Mouse (Mus musculus): ENCODE measurements around the gene Uchl3.

Uchl3 gene

GRCm38 (mm10) chr14:101653581-101654525 is at the start of gene Uchl3:
Uchl3 (plus strand) TSS chr14:101653967.
- DNase-seq, result peak; percentile 99

- peak; percentile 70 for DNase-seq
Measured at GRCm38 (mm10) chr14:101605843-101606242, 47.9 kb upstream of the Uchl3 start.

- peak; percentile 95 for DNase-seq
Measured at GRCm38 (mm10) chr14:101607631-101608518, 45.9 kb upstream of the Uchl3 start.

- DNase-seq, result peak; percentile 99
Measured at GRCm38 (mm10) chr14:101608519-101609368, 45.0 kb upstream of the Uchl3 start, which contains the start of gene Tbc1d4. Tbc1d4 (minus strand) TSS chr14:101609191.

GRCm38 (mm10) chr14:101610701-101611100 is 43.1 kb upstream of the Uchl3 start:
- peak; percentile 92 for DNase-seq

- DNase-seq, result no peak
Measured at GRCm38 (mm10) chr14:101613206-101613605, 40.6 kb upstream of the Uchl3 start.

DNA sequence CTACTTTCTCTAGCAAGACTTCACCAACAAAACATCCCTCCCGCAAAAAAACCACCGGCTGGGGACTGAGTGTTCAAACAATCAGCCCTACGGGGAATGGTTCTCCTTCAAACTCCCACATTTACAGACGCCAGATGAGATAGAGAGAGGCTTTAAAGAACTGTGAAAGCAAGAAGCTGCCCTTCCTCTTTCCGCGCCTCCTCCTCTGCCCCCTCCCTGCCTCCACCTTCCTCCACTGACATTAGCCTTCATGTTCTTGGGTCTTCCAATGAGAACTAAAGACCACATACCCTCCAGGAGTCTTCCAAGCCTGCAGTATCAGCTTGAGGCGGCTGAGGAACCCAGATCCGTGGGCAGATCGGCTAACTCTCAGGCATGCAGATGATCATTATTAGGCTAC is 37.6 kb upstream of the Uchl3 start:
- DNase-seq, result peak; percentile 35

GRCm38 (mm10) chr14:101617680-101618079 is 36.1 kb upstream of the Uchl3 start:
- no peak for DNase-seq

- no peak for DNase-seq
Measured at GRCm38 (mm10) chr14:101630548-101630947, 23.2 kb upstream of the Uchl3 start.

- peak; percentile 50 for DNase-seq
Measured at GRCm38 (mm10) chr14:101635765-101636164, 18.0 kb upstream of the Uchl3 start.

GRCm38 (mm10) chr14:101637381-101637780 is 16.4 kb upstream of the Uchl3 start:
- DNase-seq, result peak; percentile 68

- peak; percentile 100 for DNase-seq
Measured at GRCm38 (mm10) chr14:101640153-101640843, 13.5 kb upstream of the Uchl3 start, which contains the start of gene Commd6. Commd6 (minus strand) TSS chr14:101640686.

DNA sequence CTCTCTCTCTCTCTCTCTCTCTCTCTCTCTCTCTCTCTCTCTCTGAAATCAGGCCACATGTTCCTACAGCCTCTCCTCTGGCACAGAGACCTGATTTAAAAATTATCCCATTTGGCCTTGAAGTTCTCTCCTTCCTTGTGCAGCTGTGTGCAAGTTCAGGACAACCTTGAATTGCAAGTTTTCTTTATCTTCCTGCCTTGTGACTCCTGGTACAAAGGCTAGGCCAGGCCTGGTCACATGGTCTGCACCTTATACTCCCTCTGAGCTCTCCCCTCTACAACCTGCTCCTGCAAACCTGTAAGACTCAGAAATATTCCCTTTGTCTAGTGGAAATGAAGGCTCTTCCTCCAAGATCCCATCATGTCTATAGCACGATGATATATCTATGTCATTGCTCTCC is 8.8 kb upstream of the Uchl3 start:
- no peak for DNase-seq

DNA sequence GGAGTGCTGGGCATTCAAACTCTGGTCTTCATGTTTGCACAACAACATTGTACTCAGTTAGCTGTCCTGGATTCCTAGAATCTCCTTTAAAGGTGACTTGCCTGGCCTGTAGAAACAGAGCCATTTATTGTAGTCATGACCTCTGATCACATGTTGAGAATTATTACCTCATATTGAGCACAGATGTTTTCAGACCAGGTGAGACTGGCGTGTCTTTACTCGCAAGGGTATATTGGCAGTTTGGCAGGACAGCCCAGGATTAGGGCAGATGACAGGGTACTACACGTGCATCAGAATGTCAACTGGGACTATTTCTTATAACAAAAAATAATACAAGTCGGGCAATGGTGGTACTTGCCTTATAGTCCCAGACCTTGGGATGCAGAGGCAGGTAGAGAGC is 3.2 kb upstream of the Uchl3 start:
- no peak for DNase-seq

DNA sequence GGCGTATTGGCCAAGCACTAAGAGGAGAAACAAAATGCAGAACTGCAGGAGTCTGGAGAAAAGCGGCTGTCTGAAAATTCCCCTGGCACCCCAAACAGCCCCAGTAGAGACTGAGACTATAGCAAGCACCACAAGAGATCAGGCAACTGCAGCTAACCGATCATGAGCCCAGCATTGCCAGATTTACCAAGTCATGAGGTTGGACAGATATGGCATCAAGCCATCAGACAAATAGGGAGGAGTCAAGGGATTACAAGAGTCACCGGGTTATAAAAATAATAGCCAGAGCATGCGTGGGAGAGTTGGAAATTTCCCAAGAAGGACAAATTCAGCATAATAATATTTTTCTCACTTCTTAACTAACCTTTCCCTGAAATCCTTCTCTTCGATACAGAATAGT is 1.2 kb upstream of the Uchl3 start:
- peak; percentile 83 for DNase-seq

DNA sequence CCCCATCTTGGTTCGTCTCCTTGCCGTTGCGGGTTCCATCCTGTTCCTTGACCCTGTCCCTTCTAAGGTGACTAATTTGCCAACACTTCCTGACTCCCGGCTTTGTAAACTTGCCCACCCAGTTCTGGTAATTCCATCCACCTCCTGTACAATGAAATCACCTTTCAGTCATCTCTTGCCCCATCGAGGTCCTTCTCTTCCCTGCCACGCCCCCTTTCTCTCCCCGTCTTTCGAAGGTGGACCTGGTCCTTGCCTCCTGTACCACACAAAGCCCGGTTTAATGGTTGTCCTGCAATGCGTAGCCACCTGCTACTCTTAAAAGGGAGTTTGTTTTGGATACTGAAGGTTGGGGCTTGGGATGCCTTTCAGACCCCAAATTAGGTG is 751 bp downstream of the Uchl3 start:
- peak; percentile 84 for DNase-seq

- no peak for DNase-seq
Measured at GRCm38 (mm10) chr14:101656307-101656706, 2.5 kb downstream of the Uchl3 start.

GRCm38 (mm10) chr14:101661654-101662412 is 8.1 kb downstream of the Uchl3 start:
- DNase-seq, result peak; percentile 83

GRCm38 (mm10) chr14:101664274-101664673 is 10.5 kb downstream of the Uchl3 start:
- no peak for DNase-seq

GRCm38 (mm10) chr14:101666056-101666455 is 12.3 kb downstream of the Uchl3 start:
- DNase-seq, result no peak

- no peak for DNase-seq
Measured at GRCm38 (mm10) chr14:101666536-101666935, 12.8 kb downstream of the Uchl3 start.
